Mouse (Mus musculus): ENCODE measurements around the gene Trp53bp1.

Gene Trp53bp1

DNA sequence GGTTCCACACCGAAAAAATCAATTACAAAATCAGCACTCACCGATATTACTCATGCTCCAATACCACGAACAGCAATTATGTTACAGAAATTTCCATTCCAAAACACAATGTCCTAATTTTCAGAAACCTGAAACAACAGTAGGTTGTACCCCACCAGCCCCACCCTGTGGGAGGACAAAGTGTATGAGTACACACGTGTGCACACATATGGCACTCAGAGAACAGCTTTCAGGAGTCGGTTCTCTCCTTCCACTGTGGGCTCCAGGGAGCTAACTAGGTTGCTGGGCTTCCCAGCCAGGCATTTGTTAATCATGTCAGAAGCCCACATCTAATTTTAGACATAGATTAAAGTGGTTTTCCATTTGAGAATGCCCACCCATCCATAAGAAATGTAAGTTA, 27.1 kb downstream of the Trp53bp1 start:
- DNase-seq: no peak

DNA sequence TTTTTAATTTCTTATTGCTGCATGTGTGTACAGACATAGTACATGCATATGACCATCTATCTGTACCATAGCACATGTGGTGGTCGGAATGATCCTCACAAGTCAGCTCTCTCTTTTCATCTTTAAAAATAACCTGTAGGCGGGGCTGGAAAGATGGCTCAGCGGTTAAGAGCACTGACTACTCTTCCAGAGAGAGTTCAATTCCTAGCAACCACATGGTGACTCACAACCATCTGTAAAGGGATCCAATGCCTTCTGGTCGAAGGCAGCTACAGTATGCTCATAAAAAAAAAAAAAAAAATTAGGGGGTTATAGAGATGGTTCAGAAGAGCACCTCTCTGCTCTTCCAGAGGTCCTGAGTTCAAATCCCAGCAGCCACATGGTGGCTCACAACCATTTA, 31.8 kb downstream of the Trp53bp1 start:
- no peak for DNase-seq

DNA sequence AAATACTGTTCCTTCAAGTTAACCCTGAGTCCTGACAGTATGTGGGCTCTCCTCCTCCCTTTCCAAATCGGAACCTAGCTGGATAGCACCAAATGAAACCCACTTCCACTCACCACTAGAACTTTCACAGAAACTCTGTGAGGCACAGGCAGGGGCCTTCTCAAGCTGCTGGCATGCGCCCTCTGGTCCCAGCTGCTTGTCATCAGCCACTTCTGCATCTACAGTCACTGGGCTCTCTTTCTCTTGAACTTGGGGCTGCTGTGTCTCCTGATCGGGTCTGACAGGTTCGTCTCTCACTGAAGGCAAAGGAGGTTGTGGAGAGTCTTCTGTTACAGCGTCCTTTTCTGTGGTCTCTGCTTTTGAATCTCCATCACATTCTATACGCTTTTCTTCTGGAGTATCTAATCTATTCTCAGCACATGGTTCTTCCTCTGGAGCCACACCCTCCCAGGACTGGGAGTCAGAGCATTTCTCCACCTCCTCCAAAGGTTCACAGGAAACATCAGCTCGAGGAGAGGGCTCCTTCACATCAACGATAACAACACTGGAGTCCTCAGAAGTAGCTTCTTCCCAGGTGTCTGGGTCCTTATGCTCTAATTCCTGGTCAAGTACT, 35.6 kb downstream of the Trp53bp1 start:
- no peak for DNase-seq

DNA sequence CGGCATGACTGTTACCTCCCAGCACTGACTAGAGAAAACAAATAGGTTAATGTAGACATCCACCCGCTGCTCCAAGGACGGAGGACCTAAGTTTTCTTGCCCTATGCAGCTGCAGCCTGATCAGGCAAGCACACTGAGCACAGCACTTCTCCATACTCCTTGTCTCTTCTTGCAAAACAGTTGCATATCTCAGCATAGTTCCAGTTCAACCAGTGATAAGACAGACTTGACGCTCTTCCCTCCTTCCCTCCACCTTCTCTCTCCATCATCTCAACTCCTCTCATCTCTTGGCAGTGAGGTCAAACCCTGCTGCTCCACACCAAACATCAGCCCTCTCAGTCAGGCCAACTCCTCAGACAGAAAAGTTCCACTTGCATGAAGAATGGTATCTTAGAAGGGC, 43.1 kb downstream of the Trp53bp1 start:
- DNase-seq: no peak

DNA sequence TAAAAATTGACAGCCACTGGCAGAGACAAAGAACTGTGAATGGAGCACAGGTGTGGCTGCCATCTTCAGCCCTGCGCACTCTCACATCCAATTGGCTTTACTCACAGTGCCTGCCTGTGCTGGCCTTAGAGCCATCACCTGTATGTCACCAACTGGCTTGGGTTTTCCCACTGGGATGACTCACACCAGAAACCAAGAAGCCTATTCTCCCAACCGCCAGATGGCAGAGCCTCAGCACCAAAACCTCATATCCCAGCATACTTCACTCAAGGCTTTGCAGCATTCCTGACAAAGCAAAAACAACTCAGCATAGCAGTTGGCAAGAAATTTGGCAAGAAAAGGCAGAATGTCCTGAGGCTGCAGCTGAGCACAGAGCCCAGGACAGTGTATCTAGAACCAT, 48.2 kb downstream of the Trp53bp1 start:
- DNase-seq: peak; percentile 35 to 40

DNA sequence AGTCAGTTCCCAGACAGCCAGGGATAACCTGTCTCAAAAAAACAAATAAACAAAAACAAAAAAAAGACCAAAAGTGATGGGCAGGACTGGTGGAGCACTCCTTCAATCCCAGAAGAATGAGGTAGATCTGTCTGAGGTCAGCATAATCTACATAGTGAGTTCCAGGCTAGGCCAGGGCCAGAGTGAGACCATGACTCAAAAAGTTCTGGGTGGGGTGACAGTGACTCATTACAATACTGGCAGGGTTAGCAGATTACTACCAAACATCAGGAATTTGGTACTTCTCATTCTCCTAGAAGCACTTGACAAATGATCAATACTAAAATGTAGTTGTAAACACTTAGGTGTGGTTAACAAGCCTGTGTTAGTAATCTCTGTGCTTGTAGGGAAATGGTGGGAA, 51.2 kb downstream of the Trp53bp1 start:
- DNase-seq: no peak

DNA sequence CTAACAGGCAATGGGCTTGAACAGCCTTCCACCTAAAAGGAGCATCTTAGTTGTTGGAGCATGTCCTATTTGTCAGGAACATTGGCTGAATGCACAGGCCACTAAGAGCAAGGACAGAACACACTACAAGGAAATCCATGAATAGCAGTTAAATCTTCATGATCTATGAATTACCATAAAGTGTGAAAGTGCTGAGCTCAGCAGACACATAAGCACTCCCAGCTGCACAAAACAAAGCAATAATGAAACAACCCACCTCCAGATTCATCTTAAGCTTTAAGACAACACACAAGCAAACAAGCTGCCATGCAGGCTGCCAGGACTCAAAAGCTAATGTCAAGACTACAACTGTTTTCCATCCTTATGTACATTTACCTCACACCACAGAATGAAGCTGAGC, 52.0 kb downstream of the Trp53bp1 start:
- no peak for DNase-seq

DNA sequence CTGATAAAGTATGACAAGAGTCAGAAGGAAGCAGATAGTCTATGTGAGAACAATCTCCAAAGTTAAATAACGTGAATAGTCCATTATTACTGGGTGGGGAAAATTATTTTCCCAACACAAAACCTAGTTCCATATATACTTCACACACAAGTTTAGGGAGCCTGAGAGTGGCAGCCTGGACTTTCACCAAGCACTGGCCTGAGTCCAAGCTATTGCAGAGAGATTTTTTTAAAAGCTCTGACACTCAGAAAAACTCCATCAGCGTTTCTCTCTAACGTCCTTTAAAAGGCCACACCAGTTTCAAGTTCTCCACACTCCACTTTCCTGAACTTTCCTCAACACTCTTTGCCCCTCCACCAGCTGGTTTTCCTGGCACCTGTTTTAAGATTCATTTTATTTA, 56.7 kb downstream of the Trp53bp1 start:
- DNase-seq: peak; percentile 14 to 24

DNA sequence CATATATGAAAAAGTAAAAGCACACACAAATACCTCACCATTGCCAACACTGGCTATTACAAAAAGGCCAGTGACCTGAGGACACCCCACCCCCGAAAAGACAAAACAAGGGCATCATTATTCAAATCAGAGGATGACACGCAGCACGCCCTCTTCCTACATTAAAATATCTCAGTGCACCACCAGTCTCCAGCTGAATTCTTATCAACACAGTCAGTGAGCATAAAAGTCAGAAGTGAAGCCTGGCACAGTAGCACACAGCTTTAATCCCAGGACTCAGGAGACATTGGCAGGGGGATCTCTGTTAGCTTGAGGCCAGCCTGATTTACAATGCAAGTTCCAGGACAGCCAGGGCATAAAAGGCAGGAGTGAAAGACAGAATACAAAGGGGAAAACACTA, 64.7 kb downstream of the Trp53bp1 start:
- DNase-seq: no peak

DNA sequence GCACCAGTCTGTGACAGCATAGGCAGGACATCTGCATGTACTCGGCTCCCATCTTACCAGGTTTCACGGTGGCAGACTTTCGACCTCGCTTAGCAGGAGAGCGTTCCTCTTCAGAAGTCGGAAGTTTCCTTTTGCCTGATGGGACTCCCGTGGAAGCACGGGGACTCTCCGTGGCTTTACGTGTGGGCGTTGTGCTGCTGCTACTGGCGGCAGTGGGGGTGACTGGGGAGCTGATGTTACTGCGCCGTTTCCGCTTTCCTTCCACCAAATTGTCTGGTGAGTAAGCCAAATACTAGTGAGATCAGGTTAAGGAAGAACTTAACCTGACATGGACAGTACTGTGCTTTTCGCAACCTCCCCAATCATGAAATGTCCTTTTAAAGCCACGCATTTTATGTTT, 66.9 kb downstream of the Trp53bp1 start:
- DNase-seq: no peak

DNA sequence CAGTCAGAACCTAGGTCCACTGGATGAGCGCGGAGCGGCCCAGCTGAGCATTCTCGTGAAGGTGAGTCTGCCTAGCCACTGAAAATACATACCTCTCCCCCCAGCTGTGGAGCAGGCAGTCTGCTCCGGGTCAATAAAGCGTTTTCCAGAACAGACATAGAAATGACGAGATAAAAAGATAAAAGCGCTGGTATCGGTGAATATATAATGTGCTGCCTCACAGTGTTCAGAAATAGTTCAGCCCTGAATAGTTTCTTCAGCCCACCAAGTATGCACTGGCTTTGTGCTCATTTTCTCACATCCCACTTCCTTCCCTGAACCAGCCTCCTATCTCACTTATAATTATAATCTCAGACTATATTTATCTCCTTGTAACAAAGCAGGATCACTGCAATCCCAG, 75.7 kb downstream of the Trp53bp1 start:
- no peak for DNase-seq

DNA sequence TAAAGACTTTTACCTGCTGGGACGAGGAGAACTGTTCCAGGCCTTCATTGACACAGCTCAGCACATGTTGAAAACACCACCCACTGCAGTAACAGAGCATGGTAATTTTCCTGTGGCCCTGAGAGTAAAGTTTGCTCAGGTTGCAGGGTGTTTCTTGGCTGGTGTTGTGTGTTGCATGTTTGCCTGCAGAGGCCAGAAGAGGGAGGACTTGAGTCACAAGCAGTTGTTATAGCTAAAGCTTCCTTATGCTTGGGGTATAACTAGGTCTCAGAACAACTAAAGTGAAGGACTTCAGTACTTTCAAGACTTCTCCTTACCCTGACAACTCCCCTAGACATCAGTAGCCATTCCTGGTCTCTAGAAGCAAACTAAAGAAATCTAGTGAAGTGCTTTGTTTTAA, 82.7 kb downstream of the Trp53bp1 start:
- DNase-seq: no peak

DNA sequence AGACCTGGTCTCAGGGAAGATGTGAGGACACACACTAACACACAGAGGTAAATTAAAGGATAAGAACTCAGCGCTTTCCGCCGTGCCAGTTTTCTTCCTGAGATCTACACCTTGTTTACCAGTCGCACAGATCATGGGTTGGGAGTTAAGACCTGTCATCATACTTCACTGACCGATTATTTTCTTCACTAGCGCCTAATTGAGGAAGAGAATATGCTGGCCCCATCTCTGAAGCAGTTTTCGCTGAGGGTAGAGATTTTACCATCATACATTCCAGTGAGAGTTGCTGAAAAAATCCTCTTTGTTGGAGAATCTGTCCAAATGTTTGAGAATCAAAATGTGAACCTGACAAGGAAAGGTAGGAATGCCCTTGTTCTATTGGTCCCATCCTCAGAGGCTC, 87.1 kb downstream of the Trp53bp1 start:
- DNase-seq: no peak

DNA sequence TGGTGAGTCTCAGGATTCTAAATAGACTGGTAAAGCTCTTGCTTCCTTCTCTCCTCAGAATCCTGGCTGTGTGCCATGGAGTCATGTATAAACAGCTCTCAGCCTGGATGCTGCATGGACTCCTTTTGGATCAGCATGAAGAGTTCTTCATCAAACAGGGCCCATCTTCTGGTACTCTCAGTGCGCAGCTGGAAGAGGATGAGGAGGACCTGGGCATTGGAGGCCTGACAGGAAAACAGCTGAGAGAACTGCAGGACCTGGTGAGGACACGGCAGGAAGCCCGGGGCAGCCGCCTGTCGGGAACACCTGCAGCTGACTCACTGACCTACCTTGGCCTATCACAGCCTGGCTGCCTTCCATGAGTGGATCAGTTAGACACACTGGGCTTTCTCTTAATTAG, 87.8 kb downstream of the Trp53bp1 start:
- DNase-seq: peak; percentile 55 to 70

DNA sequence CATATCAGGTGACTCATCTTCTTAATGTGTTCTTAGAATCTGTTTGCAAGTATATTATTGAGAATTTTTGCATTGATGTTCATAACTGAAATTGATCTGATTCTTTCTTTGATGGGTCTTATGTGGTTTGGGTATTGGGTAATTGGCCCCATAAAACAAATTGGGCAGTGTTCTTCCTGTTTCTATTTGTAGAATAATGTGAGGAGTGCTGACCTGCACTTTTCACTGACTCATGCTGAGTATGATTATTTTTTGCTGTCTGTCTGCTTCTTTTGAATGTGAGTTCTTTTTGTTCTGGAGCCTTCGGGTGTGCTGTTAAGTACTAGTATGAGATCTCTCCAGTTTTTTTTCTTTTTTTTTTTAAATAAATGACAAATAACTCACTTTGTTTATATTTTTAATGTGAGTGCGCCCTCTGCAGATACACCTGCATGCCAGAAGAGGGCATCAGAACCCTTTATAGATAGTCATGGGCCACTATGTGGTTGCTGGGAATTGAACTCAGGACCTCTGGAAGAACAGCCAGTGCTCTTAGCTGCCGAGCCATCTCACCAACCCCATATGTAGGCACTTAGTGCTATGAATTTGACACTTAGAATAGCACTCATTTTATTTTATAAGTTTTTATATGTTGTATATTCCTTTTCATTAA, 92.3 kb downstream of the Trp53bp1 start:
- no peak for DNase-seq

DNA sequence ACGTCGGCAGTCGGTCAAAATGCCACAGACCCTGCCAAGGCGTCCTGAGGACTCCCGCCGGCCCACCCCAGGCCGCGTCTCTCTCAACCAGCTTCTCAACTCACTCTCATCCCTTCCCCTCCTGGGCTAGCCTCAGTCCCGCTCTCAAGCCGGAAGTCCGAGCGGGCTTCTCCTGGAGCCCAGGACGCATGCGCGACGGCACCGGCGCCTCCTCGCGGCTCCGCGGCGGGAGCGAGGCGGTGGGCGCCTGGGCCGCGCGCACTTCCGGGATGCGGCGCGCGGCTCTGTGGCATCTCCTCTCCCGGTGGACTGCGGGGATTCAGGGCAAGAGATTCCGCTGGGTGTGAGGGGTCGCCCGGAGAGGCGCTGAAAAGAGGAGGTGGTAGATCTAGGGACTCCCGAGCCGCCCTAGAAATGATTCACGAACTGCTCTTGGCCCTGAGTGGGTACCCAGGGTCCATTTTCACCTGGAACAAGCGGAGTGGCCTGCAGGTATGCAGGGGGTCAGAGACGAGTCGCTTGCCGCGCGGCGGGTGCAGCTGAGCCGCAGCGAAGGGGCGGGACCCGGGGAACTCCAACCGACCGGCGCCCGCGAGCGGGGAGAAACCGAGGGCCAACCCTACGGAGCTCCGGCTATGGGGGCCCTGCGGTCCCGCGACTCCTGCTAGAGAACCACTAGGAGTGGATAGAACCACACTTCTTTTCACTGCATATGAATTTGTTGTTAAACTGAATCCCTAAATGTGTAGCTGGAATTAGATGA, 100.0 kb downstream of the Trp53bp1 start, which contains the start of gene Zscan29:
Zscan29 (minus strand) TSS at position 146 of the 763 bp plus-strand sequence.
- peak; percentile 92 to 96 for DNase-seq

DNA sequence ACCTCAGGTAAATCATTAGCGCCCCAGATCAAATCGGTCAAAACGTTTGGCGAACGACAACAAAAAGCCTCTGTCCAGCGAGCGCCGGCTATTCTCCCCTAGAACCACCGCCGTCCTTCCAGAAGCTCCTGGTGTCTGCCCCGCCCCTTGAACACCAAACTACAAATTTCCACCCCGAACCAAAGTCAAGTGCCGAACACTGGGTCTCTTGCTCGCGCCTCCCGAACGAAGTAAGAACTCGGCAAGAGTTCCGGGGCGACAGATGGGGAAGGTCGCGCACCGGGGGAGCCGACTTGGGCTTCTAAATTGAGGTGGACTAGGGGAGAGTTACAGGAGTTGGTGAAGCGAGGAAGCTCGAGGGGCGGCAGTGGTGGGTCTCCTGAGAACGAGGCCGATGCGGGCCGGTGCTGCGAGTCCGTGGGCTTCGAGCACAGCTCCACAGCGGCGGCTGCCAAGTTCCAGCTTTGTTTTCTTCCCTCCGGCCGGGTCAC, 100.7 kb downstream of the Trp53bp1 start, which contains the start of gene Tubgcp4:
Tubgcp4 (plus strand) TSS at position 174 of the 491 bp plus-strand sequence.
- DNase-seq: no peak

DNA sequence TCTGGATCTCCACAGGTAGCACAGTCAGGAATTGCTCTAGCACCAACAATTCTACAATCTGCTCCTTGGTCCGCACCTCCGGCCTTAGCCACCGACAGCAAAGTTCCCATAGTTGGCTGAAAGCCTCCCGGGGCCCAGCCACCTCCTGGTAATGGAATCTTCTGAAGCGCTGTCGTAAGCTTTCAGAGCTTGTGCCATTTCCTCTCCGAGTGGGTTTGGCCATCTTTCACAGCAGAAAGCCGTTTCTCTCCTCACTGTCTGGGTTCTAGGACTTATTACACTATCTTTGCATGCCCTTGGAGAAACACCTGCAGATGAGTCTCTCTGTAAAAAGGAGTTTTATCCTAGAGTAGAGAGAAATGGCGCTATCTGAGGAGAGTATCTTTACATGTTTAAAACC, 101.3 kb downstream of the Trp53bp1 start:
- peak; percentile 23 to 31 for DNase-seq

DNA sequence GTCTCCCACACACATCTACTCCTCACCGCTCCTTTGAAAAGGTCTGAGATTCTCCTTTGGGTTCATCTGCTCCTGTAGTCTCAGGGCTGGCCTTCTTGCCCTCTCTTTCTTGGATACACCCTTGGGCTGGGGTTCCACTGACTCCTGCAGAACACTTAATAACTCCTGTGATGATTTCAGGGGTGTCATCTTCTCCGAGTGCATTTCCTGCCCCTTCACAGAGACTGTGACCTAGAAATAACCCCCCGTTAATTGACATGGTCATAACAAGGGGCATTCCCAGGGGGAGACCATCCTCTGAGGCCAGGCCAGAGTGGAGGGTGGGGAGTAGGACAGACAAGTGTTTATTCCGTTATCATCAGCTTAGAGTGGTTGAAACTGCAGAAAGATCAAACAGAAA, 102.0 kb downstream of the Trp53bp1 start:
- no peak for DNase-seq

DNA sequence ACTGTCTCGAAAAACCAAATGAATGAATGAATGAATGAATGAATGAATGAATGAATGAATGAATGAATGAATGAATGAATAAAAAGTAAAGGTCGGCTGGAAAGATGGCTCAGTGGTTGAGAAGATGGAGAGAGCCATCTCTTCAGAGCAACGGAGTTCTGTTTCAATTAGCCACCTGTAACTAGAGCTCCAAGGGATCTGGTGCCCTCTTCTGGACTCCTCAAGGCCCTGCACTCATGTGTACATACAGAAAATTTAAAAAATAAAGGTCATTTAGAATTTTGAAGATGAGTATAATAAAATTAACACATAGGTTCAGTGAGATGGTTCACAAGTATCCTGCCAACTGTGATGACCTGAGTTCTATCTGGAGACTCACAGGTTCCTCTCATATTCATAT, 118.1 kb downstream of the Trp53bp1 start:
- no peak for DNase-seq

DNA sequence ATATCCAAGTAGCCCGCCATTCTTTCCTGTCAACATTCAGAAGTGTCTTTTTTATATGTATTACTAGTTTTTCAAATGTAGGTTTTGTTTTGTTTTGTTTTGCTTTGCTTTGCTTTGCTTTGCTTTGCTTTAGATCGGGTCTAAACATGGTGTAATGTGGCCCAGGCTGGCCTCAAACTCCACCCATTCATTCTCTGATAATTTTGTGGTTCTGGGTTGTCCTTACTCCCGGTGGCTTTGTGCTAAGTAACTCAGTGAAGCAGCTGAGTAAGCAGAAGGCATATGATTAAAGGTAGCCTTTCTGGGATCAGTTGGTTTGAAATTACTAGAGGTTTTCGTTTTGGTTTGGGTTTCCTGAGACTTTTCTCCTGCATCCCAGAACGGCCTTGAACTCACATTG, 121.5 kb downstream of the Trp53bp1 start:
- no peak for DNase-seq

All from cerebellum, postnatal 10 days (tissue).